Mouse (Mus musculus) brain, embryonic 14.5 days (tissue): ENCODE measurements at regions not wholly inside any gene's neighbourhood (a gene's known extent, or its start where the extent isn't known, plus 50 kb on each side); places are given as distances from the start of the nearest gene placed in this dataset.

Experiments
- DNase-seq: peaks from one replicate; pipeline ENCODE4 v3.0.0-alpha.2; 2011; ENCODE audit warnings: low read depth
- CTCF ChIP-seq: fragments of 200-500 bp; IDR thresholded peaks from 2 replicates; pipeline ENCODE4 v1.5.1; 2012; ENCODE audit warnings: inconsistent platforms, mild to moderate bottlenecking, moderate library complexity, borderline replicate concordance; ENCODE audit not compliant: insufficient read depth, insufficient read length; ENCODE audit errors: extremely low read depth
- POLR2A ChIP-seq: fragments of 200-500 bp; IDR thresholded peaks from 2 replicates; pipeline ENCODE4 v1.6.1; 2012; ENCODE audit warnings: mild to moderate bottlenecking, inconsistent platforms, borderline replicate concordance; ENCODE audit not compliant: poor library complexity, insufficient read depth, insufficient read length, severe bottlenecking; ENCODE audit errors: extremely low read depth

DNA sequence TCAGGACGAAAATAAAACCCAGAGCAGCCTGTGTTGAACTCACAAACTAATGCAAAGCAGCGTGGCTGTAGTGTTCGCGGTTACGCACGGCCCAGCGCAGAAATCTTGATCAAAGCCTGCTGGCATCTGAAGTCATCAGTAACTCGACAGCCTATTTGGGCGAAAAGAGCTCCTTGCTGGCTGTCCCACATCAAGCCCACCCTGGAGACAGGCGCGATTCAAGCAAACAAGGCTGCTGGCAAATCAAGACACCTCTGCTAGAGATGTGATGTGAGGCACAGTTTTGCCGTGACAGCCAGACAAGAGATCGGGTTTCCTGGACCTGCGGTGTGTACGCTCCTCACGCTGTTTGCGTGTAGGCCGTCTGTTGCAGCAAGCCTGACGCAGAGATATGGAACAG lies 197.5 kb upstream of the Msx2 start:
- no peak for DNase-seq
- no peak for TF ChIP-seq POLR2A
- no peak for TF ChIP-seq CTCF

DNA sequence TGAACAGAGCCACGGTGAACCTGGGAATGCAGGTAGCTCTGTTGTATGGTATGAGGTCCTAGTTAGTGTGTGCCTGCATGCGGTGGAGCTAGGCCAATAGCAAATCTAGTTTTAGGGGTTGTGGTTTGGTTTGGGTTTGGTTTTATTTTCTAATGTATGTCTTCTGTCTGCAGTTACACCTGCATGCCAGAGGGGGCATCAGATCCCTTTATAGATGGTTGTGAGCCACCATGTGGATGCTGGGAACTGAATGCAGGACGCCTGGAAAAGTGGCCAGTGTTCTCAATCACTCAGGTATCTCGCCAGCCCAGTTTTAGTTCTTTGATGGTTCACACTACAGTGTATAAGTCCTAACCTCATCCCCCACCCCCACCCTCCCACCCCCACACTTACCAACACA lies 194.6 kb upstream of the Msx2 start:
- DNase-seq: no peak
- TF ChIP-seq CTCF (no peak), POLR2A (no peak)

DNA sequence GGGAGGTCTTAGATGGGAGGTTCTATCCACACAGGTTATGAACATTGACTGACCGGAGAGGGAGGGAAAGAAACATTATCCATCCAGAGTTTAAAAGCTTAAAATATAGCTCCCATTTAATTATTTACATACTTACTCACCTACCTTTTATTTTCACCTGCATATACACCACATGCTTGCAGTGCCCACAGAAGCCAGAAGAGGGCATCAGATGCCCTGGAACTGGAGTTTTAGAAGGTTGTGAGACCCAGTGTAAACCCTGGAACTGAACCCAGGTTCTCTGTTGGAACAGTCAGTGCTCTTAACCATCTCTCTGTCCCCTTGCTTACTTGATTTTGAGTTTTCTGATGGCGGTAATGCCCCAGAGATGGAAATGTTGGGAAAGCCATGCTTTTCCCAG lies 192.7 kb upstream of the Msx2 start:
- TF ChIP-seq CTCF (peak; percentile 21; the same call in 1 of the 2 replicates), POLR2A (no peak)
- DNase-seq: no peak

DNA sequence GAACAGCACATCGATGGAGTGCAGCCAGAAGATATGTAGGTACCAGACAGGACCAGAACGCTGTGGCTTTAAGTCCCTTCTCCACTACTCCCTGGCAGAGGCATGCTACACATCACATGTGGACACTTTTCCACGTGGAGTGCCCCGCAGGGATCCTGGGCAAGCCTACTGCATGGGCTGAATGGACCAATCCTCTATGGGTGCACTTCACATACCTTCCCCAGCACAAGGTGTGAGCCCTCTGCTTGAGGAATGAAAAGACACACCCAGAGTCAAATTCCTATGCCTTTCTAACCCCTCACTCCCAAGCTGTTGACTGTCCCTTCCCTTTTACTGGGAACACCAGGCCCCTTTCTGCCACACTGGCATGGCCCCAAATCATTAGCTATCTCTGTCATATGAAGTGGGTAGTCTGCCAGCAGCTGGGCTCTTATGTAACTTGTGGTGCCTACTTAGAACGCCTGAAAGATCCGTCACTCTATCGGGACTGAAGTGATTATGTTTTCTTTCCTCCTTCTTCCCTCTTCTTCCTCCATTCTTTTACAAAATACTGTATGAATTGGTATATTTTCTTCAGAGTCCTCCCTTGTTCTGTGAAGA lies 191.9 kb upstream of the Msx2 start:
- TF ChIP-seq CTCF (no peak), POLR2A (no peak)
- DNase-seq: peak; percentile 34

DNA sequence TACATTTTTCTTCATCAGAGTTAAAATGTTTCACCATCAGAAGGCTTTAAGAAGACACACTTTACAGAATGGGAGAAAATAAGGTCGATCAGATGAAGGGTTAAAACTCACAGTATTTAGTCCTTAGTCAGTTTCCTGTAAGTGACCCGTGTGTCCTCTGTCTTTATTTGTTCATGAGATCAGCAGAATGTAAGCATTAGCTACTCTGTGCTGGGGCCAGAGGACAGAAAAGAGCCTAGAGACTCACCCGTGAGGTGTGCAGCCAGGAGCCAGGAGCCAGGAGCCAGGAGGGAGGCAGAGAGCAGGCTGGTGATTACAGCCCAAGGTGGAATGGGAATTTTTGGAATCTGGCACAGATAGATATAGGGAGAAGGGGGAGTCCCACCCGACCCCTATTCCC lies 180.0 kb upstream of the Msx2 start:
- DNase-seq: no peak
- TF ChIP-seq POLR2A (no peak), CTCF (no peak)

DNA sequence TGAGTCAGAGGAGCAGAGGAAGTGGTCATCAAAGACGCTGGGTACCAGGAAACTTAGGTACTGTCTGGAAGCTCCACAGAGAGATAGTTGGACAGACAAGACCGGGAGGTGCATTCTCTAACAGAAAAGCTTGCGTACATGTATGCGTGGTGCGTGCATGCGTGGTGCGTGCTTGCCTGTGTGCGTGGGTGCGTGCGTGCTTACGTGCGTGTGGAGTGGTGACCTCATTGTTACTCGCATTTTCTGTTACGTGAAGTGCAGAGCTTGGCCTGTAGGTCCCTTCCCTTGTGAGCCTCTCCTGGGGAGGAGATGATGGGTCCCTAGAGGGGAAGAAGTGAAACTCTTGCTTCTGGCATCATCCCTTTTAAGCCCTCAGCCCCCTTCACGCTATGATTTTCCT lies 175.5 kb upstream of the Msx2 start:
- no peak for DNase-seq
- TF ChIP-seq CTCF: no peak
- TF ChIP-seq POLR2A: no peak

DNA sequence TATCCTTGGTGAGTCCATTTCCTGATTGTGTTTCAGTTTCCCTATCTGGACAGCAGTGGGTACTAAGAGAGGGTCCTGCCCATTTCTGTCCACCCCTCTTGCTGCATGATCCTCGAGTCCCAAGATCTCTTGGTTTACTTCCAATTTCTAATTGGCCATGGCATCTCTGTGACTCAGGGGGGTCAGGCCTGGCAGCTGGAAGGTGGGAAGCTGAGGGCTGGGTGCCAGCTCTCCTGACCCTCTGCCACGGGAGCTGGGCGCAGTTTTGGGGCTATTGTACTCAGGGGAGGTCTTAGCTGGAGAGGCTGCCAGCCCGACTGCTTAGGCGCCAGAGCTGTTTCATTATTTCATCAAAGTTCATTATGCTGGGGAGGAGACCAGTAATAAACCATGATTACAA lies 169.7 kb upstream of the Msx2 start:
- TF ChIP-seq CTCF (no peak), POLR2A (no peak)
- DNase-seq: peak; percentile 73

DNA sequence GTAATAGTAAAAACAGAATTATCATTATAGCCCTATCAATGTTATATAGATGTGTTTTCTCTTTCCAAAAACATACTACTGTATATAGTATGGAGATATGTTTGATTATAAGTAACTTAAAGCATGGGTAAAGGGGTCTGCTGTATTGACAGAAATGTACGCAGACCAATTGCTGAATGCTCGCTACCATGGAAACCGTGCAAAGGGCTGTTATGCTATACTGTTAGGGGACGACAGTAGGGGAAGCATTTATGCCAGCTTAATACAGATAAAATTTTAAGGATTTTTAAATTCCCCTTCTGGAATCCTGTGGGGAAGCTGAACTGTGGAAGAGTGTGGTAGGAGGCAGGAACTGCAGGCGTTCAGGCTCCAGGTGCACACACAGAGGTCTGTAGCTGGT lies 166.7 kb upstream of the Msx2 start:
- peak; percentile 42 for DNase-seq
- TF ChIP-seq CTCF (no peak), POLR2A (no peak)

DNA sequence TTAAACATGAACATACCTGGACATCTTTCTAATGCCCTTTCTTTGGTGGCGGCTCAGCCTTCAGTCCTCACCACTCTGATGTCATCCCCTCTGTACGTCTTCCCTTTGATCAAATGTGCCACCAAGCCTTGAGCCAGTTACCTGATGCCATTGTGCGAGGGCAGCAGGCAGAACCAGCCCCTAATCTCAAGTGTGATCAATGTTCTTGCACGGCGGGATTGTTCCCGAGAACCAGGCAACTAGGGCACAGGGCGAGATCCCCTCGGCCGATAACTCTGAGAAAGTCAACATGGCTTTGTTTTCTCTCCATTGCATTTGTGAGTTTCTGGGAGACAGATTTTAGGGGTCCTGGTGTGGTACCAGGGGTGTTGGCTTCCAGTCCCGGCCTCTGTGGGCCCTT lies 166.2 kb upstream of the Msx2 start:
- TF ChIP-seq POLR2A (no peak), CTCF (no peak)
- DNase-seq: no peak

DNA sequence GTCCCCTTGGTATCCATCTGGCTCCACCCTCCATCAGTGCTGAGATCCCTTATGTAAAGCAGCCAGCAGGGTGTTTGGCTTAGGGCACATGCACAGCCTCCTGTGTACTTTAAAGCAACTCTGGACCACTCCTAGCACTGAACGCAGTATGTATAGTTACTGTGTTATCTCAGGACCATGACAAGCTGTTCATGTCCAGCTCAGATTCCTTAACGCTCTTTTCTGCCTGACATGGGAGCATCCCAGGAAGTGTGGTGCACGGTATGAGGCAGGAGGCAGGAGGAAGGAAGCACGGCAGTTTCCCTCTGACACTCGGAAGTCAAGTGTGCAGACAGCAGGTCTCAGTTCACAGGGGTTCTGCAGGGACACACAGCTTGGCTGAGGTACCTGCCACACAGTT lies 163.1 kb upstream of the Msx2 start:
- no peak for DNase-seq

DNA sequence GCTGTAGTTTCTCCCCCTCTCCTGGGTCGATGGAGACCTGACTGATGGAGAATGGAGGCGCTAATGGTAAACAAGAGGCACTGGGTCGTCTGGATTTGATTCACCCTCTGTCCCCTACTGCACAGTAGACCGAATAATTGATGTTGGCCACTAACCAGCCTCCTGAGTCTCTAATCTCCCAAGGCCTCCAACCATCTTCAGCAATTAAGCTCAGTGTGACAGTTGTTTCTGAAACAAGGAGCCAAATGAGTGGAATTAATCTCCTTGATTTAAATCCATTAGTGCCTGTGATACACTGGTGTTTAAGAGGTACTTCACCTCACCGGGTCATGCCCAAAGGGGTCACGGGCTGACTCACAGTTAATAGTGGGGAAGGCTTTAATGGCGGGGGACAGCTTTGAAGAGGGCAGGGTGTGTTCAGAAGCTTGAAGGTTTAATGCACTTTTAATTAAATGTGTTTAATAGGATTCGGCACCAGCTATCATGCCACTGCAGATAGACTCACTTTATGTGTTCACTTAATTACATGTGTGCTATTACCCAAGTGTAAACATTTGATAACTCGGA lies 161.8 kb upstream of the Msx2 start:
- TF ChIP-seq CTCF: no peak
- DNase-seq: peak; percentile 94

More for the DNA sequence above, 163.1 kb upstream of the Msx2 start:
- no peak for TF ChIP-seq CTCF
- TF ChIP-seq POLR2A: no peak

DNA sequence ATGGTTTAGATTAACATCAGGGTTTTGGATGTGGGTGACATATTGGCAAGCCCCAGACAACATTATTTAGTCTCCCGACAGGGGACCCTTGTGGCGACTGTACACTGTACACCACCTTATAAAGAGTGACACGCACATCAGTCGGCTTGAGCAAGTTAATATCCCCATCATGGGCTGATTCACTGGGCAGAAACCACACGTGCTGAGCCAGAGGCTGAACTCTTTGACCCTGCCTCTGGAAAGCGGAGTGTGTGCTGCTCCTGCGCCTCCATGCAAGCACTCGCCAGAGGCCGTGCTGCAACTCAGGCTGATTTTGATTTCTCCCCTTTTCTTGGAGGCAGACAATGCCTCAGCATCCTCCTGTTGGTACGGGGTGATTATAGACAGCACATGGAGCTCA lies 125.2 kb upstream of the Msx2 start:
- TF ChIP-seq POLR2A (no peak), CTCF (no peak)
- no peak for DNase-seq

DNA sequence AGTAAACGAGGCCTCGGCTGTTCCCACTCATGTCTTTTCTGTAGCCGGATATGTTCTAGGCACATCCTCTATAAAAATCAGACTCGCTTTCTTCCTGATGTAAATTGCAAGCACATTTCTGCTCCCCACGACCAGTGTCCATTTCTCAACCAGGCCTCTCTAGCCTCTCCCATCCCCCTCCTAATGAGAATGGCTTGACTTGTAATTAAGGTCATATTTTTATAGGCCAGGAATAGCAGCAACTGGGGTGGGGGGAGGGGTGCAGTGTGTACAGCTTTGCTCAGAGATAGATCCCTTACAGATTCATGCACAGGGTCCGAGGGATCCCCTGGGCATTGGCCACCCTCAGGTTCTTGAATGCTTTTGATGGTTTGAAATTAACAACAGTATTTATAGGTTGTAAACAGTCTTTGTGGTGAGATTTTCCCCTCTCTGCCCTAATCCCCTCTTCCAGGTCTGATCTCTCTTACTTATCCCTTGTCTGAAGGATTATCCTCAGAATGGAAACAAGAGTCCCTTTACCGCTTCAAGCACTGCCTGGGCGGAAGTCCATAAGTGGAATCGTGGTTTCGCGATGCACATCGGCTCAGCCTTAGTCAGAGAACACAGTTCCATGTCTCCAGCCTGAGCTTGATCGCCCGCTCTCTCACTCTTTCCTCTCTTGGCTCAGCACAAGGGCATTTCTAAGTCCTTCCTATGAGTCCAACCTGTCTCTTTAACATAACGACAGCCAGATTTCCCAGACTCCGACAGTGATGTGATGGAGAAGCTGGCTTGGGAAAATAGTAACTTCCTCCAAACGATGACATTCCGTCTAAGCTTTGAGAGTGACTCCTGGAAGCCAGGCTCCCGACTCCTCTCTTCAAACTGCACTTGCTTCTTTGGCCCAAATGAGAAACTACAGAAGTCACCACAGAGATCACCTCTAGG lies 124.3 kb upstream of the Msx2 start:
- peak; percentile 24 for DNase-seq
- TF ChIP-seq CTCF: no peak
- TF ChIP-seq POLR2A: no peak
